Mouse (Mus musculus): ENCODE data around the gene Dnase2a.

DNA sequence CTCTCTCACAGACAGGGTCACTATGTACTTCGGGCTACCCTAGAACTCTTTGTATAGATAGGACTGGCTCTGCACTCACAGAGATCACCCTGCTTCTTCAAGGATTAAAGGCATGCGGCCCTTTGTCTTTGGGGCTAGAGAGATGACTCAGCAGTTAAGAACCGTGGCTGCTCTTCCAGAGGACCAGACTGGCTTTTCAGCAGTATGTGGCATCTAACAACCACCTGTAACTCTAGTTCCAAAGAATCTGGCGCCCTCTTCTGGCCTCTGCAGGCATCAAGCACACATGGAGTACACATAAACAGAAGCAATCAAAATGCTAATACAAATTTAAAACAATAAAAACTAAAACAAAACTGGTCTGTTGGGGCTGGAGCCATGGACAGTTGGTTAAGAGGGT is 5.6 kb downstream of the Dnase2a start:
- no peak for TF ChIP-seq POLR2A (IDR thresholded peaks at IDR 0.05; ENCODE audit: low read depth, low read length)
- no peak for TF ChIP-seq CTCF (IDR thresholded peaks at IDR 0.05; ENCODE audit: extremely low read depth, insufficient read depth, insufficient read length, insufficient replicate concordance)

All from spleen, adult 2 months (tissue).